Mouse (Mus musculus): ENCODE measurements around the gene Dcaf4.

The Dcaf4 gene

DNA sequence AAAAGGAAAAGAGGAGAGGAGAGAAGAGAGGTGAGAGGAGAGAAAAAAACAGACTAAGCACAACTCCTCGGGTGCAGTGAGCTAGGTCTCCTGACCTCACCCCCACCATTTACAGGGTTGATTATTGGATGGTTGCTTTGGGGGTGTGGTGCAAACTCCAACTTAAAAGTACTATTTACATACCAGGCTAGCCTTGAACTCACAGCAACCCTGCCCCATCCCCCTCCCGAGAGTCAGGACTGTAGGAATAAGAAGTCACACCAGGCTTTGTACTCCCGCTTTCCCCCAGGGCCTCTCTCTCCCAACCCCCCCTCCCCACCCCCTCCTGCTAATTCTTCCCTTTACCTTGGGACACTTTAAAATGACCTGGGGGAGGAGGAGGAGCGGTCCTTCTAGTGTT lies 23.9 kb upstream of the Dcaf4 start:
- DNase-seq (ENCODE audit: low read depth): no peak

DNA sequence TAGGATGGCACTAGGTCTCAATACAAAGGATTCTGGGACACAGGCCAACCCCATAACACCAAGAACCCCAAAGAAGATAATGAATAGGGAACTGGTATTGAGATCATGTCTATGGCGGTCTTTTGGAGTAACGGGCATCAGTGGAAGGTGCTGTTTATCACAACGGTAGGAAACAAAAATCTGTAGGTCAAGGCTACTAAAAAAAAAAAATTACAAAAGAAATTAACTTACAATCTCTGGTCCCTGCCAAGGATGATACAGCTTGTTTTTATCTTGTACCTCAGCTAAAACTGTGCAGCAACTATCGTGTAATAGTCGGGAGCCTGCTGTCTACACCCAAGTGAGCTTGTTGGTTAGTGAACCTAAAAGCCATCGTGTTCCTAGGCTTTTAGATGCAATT lies 23.5 kb upstream of the Dcaf4 start:
- DNase-seq (ENCODE audit: low read depth): no peak

GRCm38 (mm10) chr12:83497959-83498358 lies 22.3 kb upstream of the Dcaf4 start:
- no peak for DNase-seq (ENCODE audit: low read depth)

DNA sequence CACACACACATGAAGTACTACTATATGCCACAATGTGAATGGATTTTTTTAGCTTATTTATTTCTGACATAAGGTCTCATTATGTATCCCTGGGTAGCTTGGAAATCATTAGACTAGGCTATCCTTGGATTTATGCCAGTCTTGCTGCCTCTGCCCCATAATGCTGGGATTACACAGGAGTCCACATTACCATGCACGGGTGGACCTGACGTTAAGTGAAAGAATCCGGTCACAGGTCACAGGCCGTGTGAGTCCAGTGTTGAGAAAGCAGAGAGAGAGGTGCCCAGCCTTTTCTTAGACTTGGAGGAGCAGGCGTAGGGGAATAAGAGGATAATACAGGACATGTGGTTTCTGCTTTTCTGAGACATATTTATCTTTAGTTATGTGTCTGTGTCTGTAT lies 21.0 kb upstream of the Dcaf4 start:
- DNase-seq (ENCODE audit: low read depth): no peak

GRCm38 (mm10) chr12:83502190-83502589 lies 18.1 kb upstream of the Dcaf4 start:
- peak; percentile 75 for DNase-seq (ENCODE audit: low read depth)

GRCm38 (mm10) chr12:83506543-83506942 lies 13.7 kb upstream of the Dcaf4 start:
- DNase-seq (ENCODE audit: low read depth): peak; percentile 19

DNA sequence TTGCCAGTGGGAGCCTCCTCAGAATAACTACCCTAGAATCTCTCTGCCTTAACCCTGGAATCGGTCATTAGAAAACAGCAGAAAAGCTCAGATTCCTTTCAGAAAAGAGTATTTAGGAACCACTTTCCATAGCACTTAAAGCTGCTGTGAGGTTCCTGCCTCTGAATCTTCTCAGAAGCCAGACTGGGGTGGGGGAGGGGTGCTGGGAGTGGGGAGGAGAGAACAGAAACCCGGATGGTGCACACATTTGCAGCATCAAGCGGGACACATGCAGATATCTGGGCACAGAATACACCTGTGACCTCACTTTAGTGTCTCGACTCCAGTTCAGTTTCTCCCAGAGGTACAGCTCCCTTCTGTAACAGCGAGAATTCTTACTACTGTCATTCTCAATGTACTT lies 9.7 kb upstream of the Dcaf4 start:
- DNase-seq (ENCODE audit: low read depth): no peak

DNA sequence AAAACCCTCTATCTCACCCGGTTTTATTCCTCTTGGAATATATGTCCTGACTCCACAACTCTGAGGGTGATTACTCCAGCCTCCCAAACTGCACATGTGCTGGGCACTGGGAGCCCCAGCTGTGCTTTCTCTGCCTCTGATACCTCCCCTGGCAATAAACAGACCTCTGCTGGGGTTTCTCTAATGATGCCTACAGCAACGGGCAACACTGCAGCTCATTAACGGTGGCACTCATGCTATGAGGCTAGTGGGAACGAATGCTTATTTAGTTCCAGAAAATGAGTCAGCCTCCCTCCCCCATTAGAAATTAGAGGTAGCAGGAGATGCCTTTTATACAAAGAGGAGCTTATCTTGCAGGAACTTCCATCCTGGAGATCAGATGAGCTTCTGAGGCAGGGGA lies 7.5 kb upstream of the Dcaf4 start:
- DNase-seq (ENCODE audit: low read depth): no peak

- DNase-seq (ENCODE audit: low read depth): no peak
Observed at GRCm38 (mm10) chr12:83513185-83513584, 7.1 kb upstream of the Dcaf4 start.

GRCm38 (mm10) chr12:83514216-83514615 lies 6.0 kb upstream of the Dcaf4 start:
- no peak for DNase-seq (ENCODE audit: low read depth)

- DNase-seq (ENCODE audit: low read depth): no peak
Observed at GRCm38 (mm10) chr12:83517580-83517979, 2.7 kb upstream of the Dcaf4 start.

DNA sequence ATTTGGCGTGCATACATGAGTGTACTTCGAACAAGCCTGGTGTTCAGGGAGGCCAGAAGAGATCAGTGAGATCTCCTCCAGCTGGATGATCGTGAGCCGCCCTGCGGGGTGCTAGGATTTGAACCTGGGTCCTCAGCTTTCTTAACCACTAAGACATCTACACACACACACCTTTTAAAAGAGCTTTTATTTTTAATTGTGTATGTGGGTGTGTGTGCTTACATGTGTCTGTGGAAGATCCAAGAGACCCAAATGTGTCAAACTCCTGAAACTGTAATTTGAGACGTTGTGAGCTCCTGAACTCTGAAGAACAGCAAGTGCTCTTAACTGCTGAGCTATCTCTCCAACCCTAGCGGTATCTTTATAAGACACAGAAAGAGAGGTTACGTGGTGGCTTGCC lies 817 bp downstream of the Dcaf4 start:
- peak; percentile 56 for DNase-seq (ENCODE audit: low read depth)

DNA sequence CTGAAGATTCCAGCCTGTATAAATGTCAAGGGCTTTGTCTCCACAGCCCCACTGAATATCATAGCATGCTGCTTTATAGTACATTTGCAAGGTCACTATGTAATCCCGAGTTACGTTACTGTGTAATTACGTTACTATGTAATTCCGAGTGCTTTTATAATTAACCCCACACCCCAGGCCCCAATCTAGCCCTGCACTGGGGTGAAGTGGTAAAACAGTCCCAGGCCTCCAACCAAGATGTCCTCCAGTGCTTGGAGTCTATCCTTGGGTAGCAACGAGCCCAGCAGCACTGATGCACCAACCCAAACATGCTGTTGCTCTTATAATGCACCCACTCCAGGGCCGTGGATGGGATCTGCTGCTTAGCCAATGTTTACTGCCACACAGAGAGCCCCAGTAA lies 2.8 kb downstream of the Dcaf4 start:
- no peak for DNase-seq (ENCODE audit: low read depth)

DNA sequence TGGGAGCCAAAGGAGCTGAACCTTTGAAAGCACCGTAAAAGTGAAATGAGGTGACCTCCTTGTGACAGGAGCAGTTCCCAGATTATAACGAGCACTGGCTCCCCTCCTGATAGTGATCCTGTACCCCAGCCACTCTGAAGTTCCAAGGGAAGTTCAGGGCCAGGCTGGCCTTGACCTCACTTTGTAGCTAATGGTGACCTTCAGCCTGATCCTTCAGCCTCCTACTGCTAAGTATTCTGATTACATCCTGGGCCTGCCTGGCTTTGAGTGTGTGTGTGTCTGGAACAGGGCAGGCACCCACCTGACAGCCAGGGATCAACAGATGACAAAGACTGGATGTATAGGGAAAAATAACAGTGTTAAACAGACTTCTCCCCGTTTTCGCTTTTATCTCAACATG lies 3.6 kb downstream of the Dcaf4 start:
- DNase-seq (ENCODE audit: low read depth): no peak

DNA sequence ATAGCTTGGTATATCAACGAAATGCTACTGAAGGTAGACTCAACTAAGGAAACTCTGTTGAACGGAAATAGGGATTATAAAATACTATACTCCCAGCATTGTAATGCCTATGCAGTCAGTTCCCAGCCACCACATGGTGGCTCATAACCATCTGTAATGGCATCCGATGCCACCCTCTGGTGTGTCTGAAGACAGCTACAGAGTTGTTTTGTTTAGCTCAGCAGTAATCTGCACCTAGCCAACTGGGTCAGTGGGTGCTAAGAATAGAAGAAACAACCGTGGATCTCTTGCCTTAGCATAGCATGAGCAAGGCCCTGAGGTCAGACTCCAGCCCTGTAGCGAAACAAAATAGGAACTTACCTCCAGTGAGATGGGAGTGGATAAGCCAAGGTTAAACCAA lies 4.1 kb downstream of the Dcaf4 start:
- DNase-seq (ENCODE audit: low read depth): no peak

- DNase-seq (ENCODE audit: low read depth): no peak
Observed at GRCm38 (mm10) chr12:83525822-83526544, 5.7 kb downstream of the Dcaf4 start.

DNA sequence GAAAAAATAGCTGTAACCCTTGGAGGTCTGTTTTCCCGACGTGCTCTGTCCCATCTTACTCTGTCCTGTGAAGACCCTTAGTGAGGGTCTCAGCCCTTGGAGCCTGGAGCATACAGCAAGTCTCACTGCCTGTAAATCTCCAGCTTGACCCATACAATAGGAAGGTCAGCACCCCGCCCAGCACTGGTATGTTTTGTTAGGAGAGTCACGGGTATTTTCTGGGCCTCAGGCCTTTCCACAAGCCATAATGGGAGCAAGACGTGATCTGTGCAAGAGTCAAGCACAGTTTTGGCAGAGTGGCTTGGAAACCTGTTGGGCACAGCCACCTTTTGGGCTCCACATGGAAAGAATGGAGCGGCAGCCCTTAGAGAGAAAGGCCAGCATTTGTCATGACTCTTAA lies 7.5 kb downstream of the Dcaf4 start:
- DNase-seq (ENCODE audit: low read depth): no peak

DNA sequence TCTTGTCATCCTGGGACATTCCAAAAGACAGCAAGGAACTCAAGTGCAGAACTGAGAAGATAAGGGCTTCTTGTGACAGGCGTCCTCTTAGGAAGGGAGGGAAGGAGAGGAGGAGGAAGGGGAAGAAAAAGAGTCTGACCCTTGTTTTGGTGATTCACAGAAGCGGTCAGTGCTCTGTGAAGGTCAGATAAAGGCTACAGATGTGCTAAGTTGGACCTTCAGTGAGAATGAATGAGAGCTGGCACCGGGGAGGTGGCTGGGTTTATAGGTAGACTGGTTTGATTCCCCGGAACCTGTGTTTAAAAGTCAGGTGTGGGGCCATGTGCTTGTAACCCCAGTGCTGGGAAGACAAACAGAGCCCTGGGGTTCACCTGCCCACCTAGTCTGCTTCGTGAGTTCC lies 8.4 kb downstream of the Dcaf4 start:
- no peak for DNase-seq (ENCODE audit: low read depth)

- no peak for DNase-seq (ENCODE audit: low read depth)
Observed at GRCm38 (mm10) chr12:83531992-83532391, 11.7 kb downstream of the Dcaf4 start.

GRCm38 (mm10) chr12:83532966-83533365 lies 12.7 kb downstream of the Dcaf4 start:
- no peak for DNase-seq (ENCODE audit: low read depth)

GRCm38 (mm10) chr12:83534190-83534589 lies 13.9 kb downstream of the Dcaf4 start:
- no peak for DNase-seq (ENCODE audit: low read depth)

DNA sequence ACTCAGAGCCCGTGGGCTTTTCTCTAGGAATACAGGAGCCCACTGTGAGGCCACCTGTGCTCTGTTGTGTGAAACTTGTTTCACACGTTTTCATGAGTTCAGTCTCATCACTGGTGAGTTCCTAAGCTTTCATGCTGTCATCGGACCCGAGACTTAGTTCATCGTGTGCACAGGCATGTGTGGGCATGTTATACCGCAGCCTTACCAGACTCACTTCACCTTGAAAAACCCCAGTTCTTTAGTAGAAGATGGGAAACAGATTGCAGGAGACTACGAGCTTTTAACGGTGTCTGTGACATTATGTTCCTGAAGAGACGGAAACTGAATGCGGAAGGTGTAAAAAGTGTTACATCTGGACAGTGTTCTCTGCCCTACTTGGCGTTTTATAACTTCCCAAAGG lies 15.2 kb downstream of the Dcaf4 start:
- no peak for DNase-seq (ENCODE audit: low read depth)

GRCm38 (mm10) chr12:83536039-83536438 lies 15.8 kb downstream of the Dcaf4 start:
- no peak for DNase-seq (ENCODE audit: low read depth)

DNA sequence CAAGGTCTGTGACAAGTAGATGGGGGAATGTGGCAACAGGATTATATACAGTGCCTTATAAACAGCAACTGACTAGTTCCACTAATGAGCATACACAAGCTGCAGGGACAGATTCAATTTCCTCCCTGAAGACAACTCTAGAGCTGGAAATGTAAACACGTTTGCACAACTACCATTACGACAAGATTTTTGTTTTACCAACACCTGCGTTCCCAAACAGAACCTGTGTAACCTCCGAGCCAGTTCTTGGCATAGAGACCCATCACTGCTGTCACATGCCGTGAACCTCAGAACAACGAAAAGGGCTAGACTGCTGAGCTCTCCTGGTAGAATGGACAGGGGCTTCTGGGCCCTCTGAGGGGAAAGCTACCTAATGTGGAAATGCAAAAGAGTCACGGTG lies 23.7 kb downstream of the Dcaf4 start:
- no peak for DNase-seq (ENCODE audit: low read depth)

- DNase-seq (ENCODE audit: low read depth): no peak
Observed at GRCm38 (mm10) chr12:83544791-83545190, 24.5 kb downstream of the Dcaf4 start.
